Mouse (Mus musculus): ENCODE results near the gene Acaca. TPM values are rescaled to one million over a fixed set of nuclear protein-coding genes. Genes with fewer than 3 reads are reported as not detected.

The Acaca gene
- polyA plus RNA-seq, 1 experiment from 2014 or later, result 28.9 TPM

DNA sequence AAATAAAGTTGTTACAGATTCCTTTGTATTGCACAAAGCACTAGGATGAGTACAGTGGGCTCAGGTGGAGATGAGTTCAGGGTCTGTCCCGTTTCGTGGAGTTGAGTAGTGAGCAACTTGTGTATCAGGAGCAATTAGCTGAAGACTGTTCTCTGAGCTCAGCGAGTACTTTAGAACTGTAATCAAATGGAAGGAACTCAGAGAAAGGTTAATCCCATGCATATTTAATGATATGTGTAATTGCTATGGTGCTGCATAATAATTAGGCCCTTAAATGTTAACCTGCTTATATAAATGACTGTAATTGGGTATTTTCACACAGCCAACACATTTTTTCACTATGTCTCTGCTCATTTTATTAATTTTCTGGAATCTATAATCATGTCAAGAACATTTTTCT, 7.0 kb downstream of the Acaca start:
- no peaks in the 10 kb centered on the region for H3K27me3 ChIP-seq (replicated peaks; ENCODE audit: control insufficient read depth, insufficient read depth, low read length)
- H3K27ac ChIP-seq (ENCODE audit: low read length), result no peak overlapping the region
- 15% methylated on average over 3 of the region's 3 CpGs for WGBS
- 0 out of 2 replicates have a peak, but pooled peaks cover 2% of the 10 kb centered on the region for H3K9me3 ChIP-seq (ENCODE audit: control insufficient read depth, low read length)
- H3K4me2 ChIP-seq (ENCODE audit: low read length), result no peak overlapping the region
- H3K36me3 ChIP-seq (ENCODE audit: control insufficient read depth, insufficient read depth), result no peaks in the 10 kb centered on the region
- peaks cover 3% of the 10 kb centered on the region; the same call in 1 of the 2 replicates for H3K4me1 ChIP-seq (replicated peaks; ENCODE audit: control insufficient read depth, insufficient read depth, low read length)
- no peak overlapping the region for H3K4me3 ChIP-seq (replicated peaks; ENCODE audit: low read length)
- no peak for ATAC-seq
- no peak overlapping the region for H3K9ac ChIP-seq (replicated peaks; ENCODE audit: low read depth, low read length)

DNA sequence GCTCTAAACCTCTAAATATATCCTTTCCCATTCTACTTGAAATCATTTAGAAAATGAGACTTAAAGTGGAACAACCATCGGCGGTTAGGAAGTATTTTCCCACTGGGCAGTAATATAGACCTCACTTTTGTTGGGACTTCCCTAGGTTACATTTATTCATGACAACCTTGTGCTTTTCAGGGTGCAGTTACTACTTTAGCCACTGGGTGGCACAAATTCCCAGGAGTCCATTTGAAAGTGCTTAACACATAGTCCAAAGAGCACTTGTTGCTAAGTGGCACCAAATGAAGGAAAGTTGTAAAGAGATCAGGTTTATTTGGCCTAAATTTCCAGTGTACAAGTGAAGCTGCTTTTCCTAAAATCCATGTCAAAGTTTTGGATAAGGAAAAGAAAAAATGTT, 12.3 kb downstream of the Acaca start:
- H3K9me3 ChIP-seq (ENCODE audit: control insufficient read depth, low read length), result no peaks in the 10 kb centered on the region
- H3K9ac ChIP-seq (replicated peaks; ENCODE audit: low read depth, low read length), result no peak overlapping the region
- H3K4me1 ChIP-seq (replicated peaks; ENCODE audit: control insufficient read depth, insufficient read depth, low read length), result 0 out of 2 replicates have a peak, but pooled peaks cover 4% of the 10 kb centered on the region
- no peak overlapping the region for H3K27ac ChIP-seq (ENCODE audit: low read length)
- no peak overlapping the region for H3K4me2 ChIP-seq (ENCODE audit: low read length)
- H3K4me3 ChIP-seq (replicated peaks; ENCODE audit: low read length), result no peak overlapping the region
- H3K36me3 ChIP-seq (ENCODE audit: control insufficient read depth, insufficient read depth), result no peaks in the 10 kb centered on the region
- no peaks in the 10 kb centered on the region for H3K27me3 ChIP-seq (replicated peaks; ENCODE audit: control insufficient read depth, insufficient read depth, low read length)
- no peak for ATAC-seq
- 49% methylated on average over 2 of the region's 2 CpGs for WGBS

DNA sequence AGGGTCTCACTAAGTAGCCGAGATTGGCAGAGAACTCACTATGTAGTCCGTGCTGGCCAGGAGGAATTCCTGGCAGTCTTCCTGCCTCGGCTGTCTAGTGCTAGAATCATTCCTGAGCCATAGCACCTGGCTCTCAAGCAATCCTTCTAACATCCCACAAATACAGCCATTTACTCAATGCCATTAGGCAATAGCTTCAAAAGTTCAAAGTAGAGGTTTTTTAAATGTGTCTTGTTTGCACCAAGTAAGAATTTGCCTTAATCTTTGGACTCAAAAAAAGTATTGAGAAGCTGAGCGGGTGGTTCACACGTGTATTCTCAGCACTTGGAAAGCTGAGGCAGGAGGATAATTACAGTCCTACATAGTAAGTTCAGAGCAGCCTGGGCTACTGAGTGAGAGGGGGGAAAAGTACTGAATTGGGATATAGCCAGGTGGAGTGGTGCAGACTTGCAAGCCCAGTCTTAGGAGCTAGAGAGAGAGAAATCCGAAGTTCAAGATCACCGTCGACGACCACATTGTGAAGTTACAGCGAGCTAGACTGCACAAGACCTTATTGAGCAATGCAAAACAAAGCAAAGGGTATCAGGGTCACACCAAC, 15.8 kb downstream of the Acaca start:
- ATAC-seq, result no peak
- 59% methylated on average over 10 of the region's 10 CpGs for WGBS
- H3K9ac ChIP-seq (replicated peaks; ENCODE audit: low read depth, low read length), result no peak overlapping the region
- H3K27ac ChIP-seq (ENCODE audit: low read length), result no peak overlapping the region
- no peaks in the 10 kb centered on the region for H3K27me3 ChIP-seq (replicated peaks; ENCODE audit: control insufficient read depth, insufficient read depth, low read length)
- no peaks in the 10 kb centered on the region for H3K36me3 ChIP-seq (ENCODE audit: control insufficient read depth, insufficient read depth)
- no peak overlapping the region for H3K4me3 ChIP-seq (replicated peaks; ENCODE audit: low read length)
- H3K4me1 ChIP-seq (replicated peaks; ENCODE audit: control insufficient read depth, insufficient read depth, low read length), result 0 out of 2 replicates have a peak, but pooled peaks cover 4% of the 10 kb centered on the region
- H3K4me2 ChIP-seq (ENCODE audit: low read length), result no peak overlapping the region
- no peaks in the 10 kb centered on the region for H3K9me3 ChIP-seq (ENCODE audit: control insufficient read depth, low read length)

DNA sequence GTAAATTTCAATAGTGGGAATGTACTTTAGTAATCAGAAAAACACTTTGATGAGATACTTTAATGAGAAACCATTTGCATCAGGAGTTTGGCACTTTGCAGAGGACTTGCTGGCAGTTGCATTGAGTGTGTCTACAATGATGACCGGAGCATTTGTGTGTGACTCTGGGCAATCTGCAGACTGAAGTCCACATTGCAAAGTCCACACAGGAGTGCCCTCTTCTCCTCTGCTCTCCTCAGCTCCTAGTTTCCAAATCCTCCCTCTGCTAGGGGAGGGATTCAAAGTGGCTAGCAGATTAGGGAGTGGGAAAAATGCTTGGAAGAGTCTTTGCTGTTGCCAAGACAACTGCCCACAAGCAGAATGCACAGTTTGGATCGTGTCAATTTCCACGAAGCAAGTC, 16.6 kb downstream of the Acaca start:
- Histone ChIP-seq H3K27ac (ENCODE audit: low read length) (no peak overlapping the region), H3K27me3 (replicated peaks; ENCODE audit: control insufficient read depth, insufficient read depth, low read length) (no peaks in the 10 kb centered on the region), H3K9ac (replicated peaks; ENCODE audit: low read depth, low read length) (no peak overlapping the region), H3K4me2 (ENCODE audit: low read length) (no peak overlapping the region), H3K4me1 (replicated peaks; ENCODE audit: control insufficient read depth, insufficient read depth, low read length) (0 out of 2 replicates have a peak, but pooled peaks cover 4% of the 10 kb centered on the region), H3K36me3 (ENCODE audit: control insufficient read depth, insufficient read depth) (no peaks in the 10 kb centered on the region), H3K4me3 (replicated peaks; ENCODE audit: low read length) (no peak overlapping the region), H3K9me3 (ENCODE audit: control insufficient read depth, low read length) (no peaks in the 10 kb centered on the region)
- ATAC-seq, result no peak
- 35% methylated on average over 3 of the region's 3 CpGs for WGBS

DNA sequence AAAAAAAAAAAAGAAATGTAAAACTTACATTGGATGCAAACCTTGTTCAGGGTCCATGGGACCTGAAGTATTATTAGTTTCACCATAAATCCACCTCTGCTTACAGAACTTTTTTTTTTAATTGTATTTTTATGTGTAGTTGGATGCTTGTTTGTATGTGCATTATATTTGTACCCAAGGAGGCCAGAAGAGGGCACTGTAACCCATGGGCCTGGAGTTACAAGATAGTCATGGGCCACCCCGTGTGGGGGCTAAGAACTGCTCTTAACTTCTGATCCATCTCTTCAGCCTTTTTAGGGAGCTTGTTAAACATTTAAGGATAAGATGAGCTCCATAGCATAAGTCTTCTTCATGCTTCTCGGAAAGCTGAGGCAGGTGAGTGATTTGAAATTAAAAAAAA, 21.4 kb downstream of the Acaca start:
- Histone ChIP-seq H3K27ac (ENCODE audit: low read length) (no peak overlapping the region), H3K4me1 (replicated peaks; ENCODE audit: control insufficient read depth, insufficient read depth, low read length) (0 out of 2 replicates have a peak, but pooled peaks cover 4% of the 10 kb centered on the region), H3K4me2 (ENCODE audit: low read length) (no peak overlapping the region), H3K9ac (replicated peaks; ENCODE audit: low read depth, low read length) (no peak overlapping the region), H3K36me3 (ENCODE audit: control insufficient read depth, insufficient read depth) (no peaks in the 10 kb centered on the region), H3K9me3 (ENCODE audit: control insufficient read depth, low read length) (no peaks in the 10 kb centered on the region), H3K4me3 (replicated peaks; ENCODE audit: low read length) (no peak overlapping the region), H3K27me3 (replicated peaks; ENCODE audit: control insufficient read depth, insufficient read depth, low read length) (no peaks in the 10 kb centered on the region)
- WGBS, result 58% methylated on average over 2 of the region's 2 CpGs
- no peak for ATAC-seq

DNA sequence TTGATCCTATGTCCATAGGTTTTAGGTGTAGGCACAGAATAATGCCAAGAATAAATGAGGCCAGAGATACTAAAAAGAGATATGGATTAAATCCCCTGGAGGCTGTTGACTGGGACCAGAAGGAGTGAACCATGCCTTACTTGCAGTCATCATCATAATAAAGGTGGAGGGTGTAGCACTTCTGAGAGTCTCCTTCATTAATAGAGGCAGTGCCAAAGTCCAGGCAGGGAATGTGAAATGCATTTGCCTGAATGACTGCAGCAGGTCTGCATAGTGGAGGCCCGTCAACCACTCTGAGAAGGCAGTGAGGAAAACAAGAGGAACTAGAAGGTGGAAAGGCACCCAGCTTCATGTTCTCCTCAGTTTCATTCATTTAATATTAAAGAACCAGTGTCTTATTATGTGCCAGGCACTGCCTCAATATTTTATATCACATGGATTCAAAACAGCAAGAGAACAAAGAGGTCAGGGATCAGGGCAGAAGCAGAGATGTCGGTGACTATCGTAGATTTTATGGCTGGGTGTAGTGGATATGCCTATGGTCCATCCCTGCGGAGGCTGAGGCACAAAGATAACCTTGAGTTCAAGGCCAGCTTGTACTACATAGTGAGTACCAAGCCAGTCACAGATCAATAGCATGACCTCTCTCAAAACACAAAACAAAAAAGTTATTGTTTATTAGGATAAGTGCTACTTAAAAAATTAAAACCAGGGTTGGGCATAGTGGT, 27.2 kb downstream of the Acaca start:
- H3K36me3 ChIP-seq (ENCODE audit: control insufficient read depth, insufficient read depth), result no peaks in the 10 kb centered on the region
- ATAC-seq, result no peak
- WGBS, result 90% methylated on average over 4 of the region's 4 CpGs

DNA sequence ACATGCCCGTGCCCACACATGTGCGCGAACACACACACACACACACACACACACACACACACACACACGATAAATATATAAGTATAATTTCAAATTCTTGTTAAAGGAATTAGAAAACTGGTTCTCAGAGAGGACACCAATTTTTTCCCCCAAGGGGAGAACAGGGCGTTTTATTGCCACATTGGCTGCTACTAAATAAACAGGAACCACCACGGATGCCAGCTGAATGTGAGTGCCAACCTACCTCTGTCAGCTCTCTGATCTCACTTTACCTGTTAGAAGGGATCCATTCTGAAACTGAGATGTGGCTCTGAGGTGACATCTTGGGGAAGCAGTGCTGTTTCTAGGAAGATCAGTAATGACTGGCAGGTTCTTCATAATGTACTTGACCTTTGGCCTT, 34.7 kb downstream of the Acaca start:
- Histone ChIP-seq H3K4me2 (ENCODE audit: low read length) (no peak overlapping the region), H3K9me3 (ENCODE audit: control insufficient read depth, low read length) (no peaks in the 10 kb centered on the region), H3K9ac (replicated peaks; ENCODE audit: low read depth, low read length) (no peak overlapping the region), H3K27me3 (replicated peaks; ENCODE audit: control insufficient read depth, insufficient read depth, low read length) (no peaks in the 10 kb centered on the region), H3K4me3 (replicated peaks; ENCODE audit: low read length) (no peak overlapping the region), H3K4me1 (replicated peaks; ENCODE audit: control insufficient read depth, insufficient read depth, low read length) (no peaks in the 10 kb centered on the region), H3K36me3 (ENCODE audit: control insufficient read depth, insufficient read depth) (no peaks in the 10 kb centered on the region), H3K27ac (ENCODE audit: low read length) (no peak overlapping the region)
- ATAC-seq, result no peak
- WGBS, result 92% methylated on average over 6 of the region's 6 CpGs

More for the DNA sequence above, 27.2 kb downstream of the Acaca start:
- Histone ChIP-seq H3K4me3 (replicated peaks; ENCODE audit: low read length) (no peak overlapping the region), H3K9ac (replicated peaks; ENCODE audit: low read depth, low read length) (no peak overlapping the region), H3K4me2 (ENCODE audit: low read length) (no peak overlapping the region), H3K27me3 (replicated peaks; ENCODE audit: control insufficient read depth, insufficient read depth, low read length) (no peaks in the 10 kb centered on the region), H3K4me1 (replicated peaks; ENCODE audit: control insufficient read depth, insufficient read depth, low read length) (no peaks in the 10 kb centered on the region), H3K9me3 (ENCODE audit: control insufficient read depth, low read length) (no peaks in the 10 kb centered on the region), H3K27ac (ENCODE audit: low read length) (no peak overlapping the region)

DNA sequence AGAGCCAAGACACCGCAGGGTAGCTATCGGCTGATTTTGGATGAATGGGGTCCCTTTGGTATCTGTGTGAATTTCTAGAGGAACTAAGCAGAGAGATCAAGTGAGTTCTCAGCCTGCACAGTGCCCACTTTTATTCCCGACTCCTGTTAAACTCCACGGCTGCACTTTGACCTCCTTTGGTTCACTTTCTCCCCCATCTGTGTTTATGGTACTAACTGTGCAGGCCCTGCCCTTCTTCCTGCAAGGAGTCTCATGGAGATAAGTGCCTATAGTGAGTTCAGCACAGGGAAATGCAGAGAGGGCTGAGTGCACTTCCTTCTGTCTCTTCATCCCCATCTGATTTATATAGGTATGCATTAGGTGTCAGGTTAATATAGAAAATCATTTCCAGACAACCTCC, 35.1 kb downstream of the Acaca start:
- ATAC-seq, result no peak
- no peak overlapping the region for H3K27ac ChIP-seq (ENCODE audit: low read length)
- H3K36me3 ChIP-seq (ENCODE audit: control insufficient read depth, insufficient read depth), result no peaks in the 10 kb centered on the region
- WGBS, result 77% methylated on average over 4 of the region's 4 CpGs
- H3K4me1 ChIP-seq (replicated peaks; ENCODE audit: control insufficient read depth, insufficient read depth, low read length), result no peaks in the 10 kb centered on the region
- H3K4me2 ChIP-seq (ENCODE audit: low read length), result no peak overlapping the region
- H3K9ac ChIP-seq (replicated peaks; ENCODE audit: low read depth, low read length), result no peak overlapping the region
- no peak overlapping the region for H3K4me3 ChIP-seq (replicated peaks; ENCODE audit: low read length)
- no peaks in the 10 kb centered on the region for H3K9me3 ChIP-seq (ENCODE audit: control insufficient read depth, low read length)
- no peaks in the 10 kb centered on the region; the same call in 1 of the 2 replicates for H3K27me3 ChIP-seq (replicated peaks; ENCODE audit: control insufficient read depth, insufficient read depth, low read length)

DNA sequence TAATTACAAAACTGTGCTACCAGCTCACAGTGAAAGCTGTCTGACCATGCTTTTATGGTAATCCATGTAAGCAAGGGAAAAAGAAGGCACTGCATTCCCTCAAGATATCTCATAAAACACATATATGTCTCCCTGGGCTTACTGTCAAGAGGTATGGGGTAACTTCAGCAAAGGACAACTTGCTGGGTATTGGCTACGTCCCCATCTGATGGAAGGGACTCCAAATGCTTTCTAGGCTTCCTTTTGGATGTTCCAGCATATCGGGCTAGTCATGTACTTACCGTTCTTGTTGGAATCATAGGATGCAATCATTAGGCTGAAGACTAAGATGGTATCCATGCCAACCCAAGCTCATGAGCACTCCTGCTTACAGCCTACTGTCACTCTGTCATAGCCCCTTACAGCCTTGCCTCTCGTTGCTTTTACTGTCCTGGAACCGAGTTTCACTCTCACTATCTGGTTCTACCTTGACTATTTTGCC, 37.6 kb downstream of the Acaca start, which contains the start of gene Gm11437:
Gene Gm11437, minus strand, starts transcription at position 431 of the 481 bp plus-strand sequence.
- WGBS, result 82% methylated on average over 5 of the region's 5 CpGs
- H3K4me2 ChIP-seq (ENCODE audit: low read length), result no peak within 1 kb of the TSS
- H3K27ac ChIP-seq (ENCODE audit: low read length), result no peak within 1 kb of the TSS
- ATAC-seq, result no peak
- H3K4me3 ChIP-seq (replicated peaks; ENCODE audit: low read length), result no peak within 1 kb of the TSS
- H3K27me3 ChIP-seq (replicated peaks; ENCODE audit: control insufficient read depth, insufficient read depth, low read length), result no peaks in the 10 kb centered on the region; the same call in 1 of the 2 replicates
- H3K36me3 ChIP-seq (ENCODE audit: control insufficient read depth, insufficient read depth), result no peaks in the 10 kb centered on the region
- H3K9ac ChIP-seq (replicated peaks; ENCODE audit: low read depth, low read length), result no peak within 1 kb of the TSS
- no peaks in the 10 kb centered on the region for H3K9me3 ChIP-seq (ENCODE audit: control insufficient read depth, low read length)
- no peaks in the 10 kb centered on the region for H3K4me1 ChIP-seq (replicated peaks; ENCODE audit: control insufficient read depth, insufficient read depth, low read length)

Measured in forebrain, embryonic 16.5 days (tissue).